Comparison of ENCODE assay signal across 9 mouse cellular contexts in genomic region chr12:11178486-11179154, GRCm38 (mm10). TPM values are rescaled to one million over a fixed set of nuclear protein-coding genes. Genes with fewer than 3 reads are reported as not detected.
DNase-seq lines count a peak whose midpoint lies in the region; ATAC-seq and TF ChIP-seq lines count a peak whose summit lies in the region.
"Had no signal": no experiment of that assay in that cellular context is flagged by ENCODE, and none has a peak within 500 bp of the region (broad histone marks: within the 10 kb centered on the region; RNA-seq: fewer than 3 reads in every experiment).

No protein-coding gene starts in this region.

- H3K27ac ChIP-seq in forebrain, embryonic 16.5 days (ENCODE audit: low read length): no peak overlapping the region
- no peak overlapping the region for H3K27ac ChIP-seq in olfactory bulb, adult 2 months (ENCODE audit: insufficient read depth, low read depth, low read length)

- H3K4me3 ChIP-seq in forebrain, embryonic 16.5 days (replicated peaks; ENCODE audit: low read length): no peak overlapping the region
- no peak overlapping the region for H3K4me3 ChIP-seq in lung, adult 2 months (replicated peaks; ENCODE audit: extremely low read depth, low read depth, low read length)
- H3K4me3 ChIP-seq in olfactory bulb, adult 2 months (ENCODE audit: insufficient read depth, low read depth, low read length): no peak overlapping the region
- H3K4me3 ChIP-seq: megakaryocyte, embryonic 14.5 days had no signal

- peak; percentile 99 for ATAC-seq in forebrain, embryonic 16.5 days

- no peak for TF ChIP-seq POLR2A in lung, adult 2 months (IDR thresholded peaks at IDR 0.05; ENCODE audit: borderline replicate concordance, extremely low read depth, low read depth, low read length)
- no peak for TF ChIP-seq POLR2A in olfactory bulb, adult 2 months (IDR thresholded peaks at IDR 0.05; ENCODE audit: insufficient read depth, low read depth, low read length)

- no peaks in the 10 kb centered on the region for H3K9me3 ChIP-seq in forebrain, embryonic 16.5 days (ENCODE audit: control insufficient read depth, low read length)
- H3K9me3 ChIP-seq: megakaryocyte, embryonic 14.5 days had no signal

- H3K9ac ChIP-seq in forebrain, embryonic 16.5 days (replicated peaks; ENCODE audit: low read depth, low read length): no peak overlapping the region

- 29% methylated on average over 11 of the region's 11 CpGs for WGBS in forebrain, embryonic 16.5 days
- 15% methylated on average over 11 of the region's 11 CpGs for WGBS in lung, adult 2 months
- 23% methylated on average over 11 of the region's 11 CpGs for WGBS in olfactory bulb, adult 2 months

- peak overlapping the region; percentile 35; the same call in 1 of the 2 replicates for H3K4me2 ChIP-seq in forebrain, embryonic 16.5 days (ENCODE audit: low read length)

- TF ChIP-seq CTCF in lung, adult 2 months (IDR thresholded peaks at IDR 0.05; ENCODE audit: insufficient read depth, low read length): peak; percentile 68
- TF ChIP-seq CTCF in olfactory bulb, adult 2 months (IDR thresholded peaks at IDR 0.05; ENCODE audit: insufficient read depth, low read depth, low read length): peak; percentile 55

- H3K4me1 ChIP-seq in forebrain, embryonic 16.5 days (replicated peaks; ENCODE audit: control insufficient read depth, insufficient read depth, low read length): peaks cover 5% of the 10 kb centered on the region; the same call in 1 of the 2 replicates
- no peaks in the 10 kb centered on the region for H3K4me1 ChIP-seq in lung, adult 2 months (ENCODE audit: control insufficient read depth, insufficient read depth, low read length)
- H3K4me1 ChIP-seq in olfactory bulb, adult 2 months (ENCODE audit: control insufficient read depth, insufficient read depth, low read length): no peaks in the 10 kb centered on the region

- DNase-seq in ES-CJ7 (ENCODE audit: low read depth, low spot score): peak; percentile 91
- peak; percentile 54 for DNase-seq in cerebellum, adult 11 months
- peak; percentile 85 to 89 for DNase-seq in heart, postnatal 36 days
- DNase-seq in layer of hippocampus, adult 18-20 months (ENCODE audit: low spot score in 2 of 2): peak; percentile 83 to 96
- DNase-seq in lung, adult 2 months: peak; percentile 69
- DNase-seq in thymus, adult 18-20 months: peak; percentile 43 to 50

- no peaks in the 10 kb centered on the region for H3K36me3 ChIP-seq in forebrain, embryonic 16.5 days (ENCODE audit: control insufficient read depth, insufficient read depth)

- H3K27me3 ChIP-seq in forebrain, embryonic 16.5 days (replicated peaks; ENCODE audit: control insufficient read depth, insufficient read depth, low read length): no peaks in the 10 kb centered on the region

- intact Hi-C loops in heart, postnatal 36 days (cut with DNase I): loop anchor here (1.0 to 5.0 kb wide), 3 partner anchors 159 to 580 kb away; no protein-coding TSS in a partner anchor

RNA-seq across cellular contexts. Expression of gene Kcns3, which starts 27.8 kb away (rescaled TPM):
- 0.39 and 0.83 TPM in 2 replicates for polyA plus RNA-seq in forebrain, embryonic 16.5 days (2015; fragmentation: Nextera tagmentation; extraction: Ambion mirVana)
- under 1 TPM; 0.35 to 0.72 TPM for total RNA-seq in heart, postnatal 36 days (2021)
- 10 to 100 TPM; 13.5 to 13.8 TPM for total RNA-seq in layer of hippocampus, adult 18-20 months (2021)
- 8.2 and 10.0 TPM in 2 replicates for polyA plus RNA-seq in lung, adult 2 months (2012; rRNA removed)
- not detected in 2 replicates for polyA plus RNA-seq in olfactory bulb, adult 2 months (2012; ENCODE audit: insufficient read depth, insufficient read length, low replicate concordance, missing spikeins)

RNA-seq across cellular contexts. Expression of gene Msgn1, which starts 30.2 kb away (rescaled TPM):
- not detected in 2 replicates for polyA plus RNA-seq in forebrain, embryonic 16.5 days (2015; fragmentation: Nextera tagmentation; extraction: Ambion mirVana)
- not detected for total RNA-seq in heart, postnatal 36 days (2021)
- not detected for total RNA-seq in layer of hippocampus, adult 18-20 months (2021)
- not detected in 2 replicates for polyA plus RNA-seq in lung, adult 2 months (2012; rRNA removed)
- not detected in 2 replicates for polyA plus RNA-seq in olfactory bulb, adult 2 months (2012; ENCODE audit: insufficient read depth, insufficient read length, low replicate concordance, missing spikeins)
